Mouse (Mus musculus): Measurements from ENCODE around the gene Btrc. TPM values are rescaled to one million over a fixed set of nuclear protein-coding genes. Genes with fewer than 3 reads are reported as not detected.

Btrc gene
- polyA plus RNA-seq, 2 experiments, result 27.6 to 40.3 TPM

GRCm38 (mm10) chr19:45440554-45441175 lies 77.1 kb downstream of the Btrc start:
- no peak for DNase-seq (ENCODE audit: low read depth in 3 of 3, low spot score in 3 of 3)
- Histone ChIP-seq H3K9ac (replicated peaks) (no peak overlapping the region), H3K36me3 (replicated peaks; ENCODE audit: control insufficient read depth, insufficient read depth, low read depth) (no peaks in the 10 kb centered on the region), H3K27ac (no peak overlapping the region), H3K4me1 (replicated peaks; ENCODE audit: control insufficient read depth in 2 of 2, insufficient read depth in 2 of 2, low read length in 1 of 2) (peaks cover 23 to 24% of the 10 kb centered on the region in 2 experiments), H3K4me2 (ENCODE audit: low read depth) (no peak overlapping the region; the same call in 1 of the 2 replicates), H3K27me3 (ENCODE audit: control insufficient read depth, insufficient read depth, low read length) (no peaks in the 10 kb centered on the region), H3K4me3 (ENCODE audit: insufficient read depth in 1 of 2, low read depth in 2 of 2, low read length in 2 of 2) (no peak overlapping the region), H3K9me3 (ENCODE audit: control insufficient read depth, low read length) (no peaks in the 10 kb centered on the region)
- WGBS (ENCODE audit: insufficient replicate concordance), result 42% methylated on average over 10 of the region's 10 CpGs
- no peak; the same call in 1 of the 2 replicates for TF ChIP-seq EP300 (IDR thresholded peaks at IDR 0.05; ENCODE audit: low read depth)
- no peak for TF ChIP-seq CTCF (IDR thresholded peaks at IDR 0.05; ENCODE audit: low read depth)
- no peak for ATAC-seq (ENCODE audit: insufficient read depth)

GRCm38 (mm10) chr19:45441717-45442116 lies 78.2 kb downstream of the Btrc start:
- TF ChIP-seq EP300 (IDR thresholded peaks at IDR 0.05; ENCODE audit: low read depth) (no peak), CTCF (IDR thresholded peaks at IDR 0.05; ENCODE audit: low read depth) (no peak)
- no peaks in the 10 kb centered on the region for H3K36me3 ChIP-seq (replicated peaks; ENCODE audit: control insufficient read depth, insufficient read depth, low read depth)
- no peak overlapping the region for H3K27ac ChIP-seq
- 69% methylated on average over 7 of the region's 7 CpGs for WGBS (ENCODE audit: insufficient replicate concordance)
- H3K4me1 ChIP-seq (replicated peaks; ENCODE audit: control insufficient read depth in 2 of 2, insufficient read depth in 2 of 2, low read length in 1 of 2), result peaks cover 23 to 24% of the 10 kb centered on the region in 2 experiments
- H3K9ac ChIP-seq (replicated peaks), result no peak overlapping the region
- H3K4me3 ChIP-seq (ENCODE audit: insufficient read depth in 1 of 2, low read depth in 2 of 2, low read length in 2 of 2), result no peak overlapping the region
- no peaks in the 10 kb centered on the region for H3K27me3 ChIP-seq (ENCODE audit: control insufficient read depth, insufficient read depth, low read length)
- DNase-seq (ENCODE audit: low read depth in 3 of 3, low spot score in 3 of 3), result no peak
- no peak for ATAC-seq (ENCODE audit: insufficient read depth)
- H3K9me3 ChIP-seq (ENCODE audit: control insufficient read depth, low read length), result no peaks in the 10 kb centered on the region
- no peak overlapping the region for H3K4me2 ChIP-seq (ENCODE audit: low read depth)

GRCm38 (mm10) chr19:45445253-45445933 lies 81.9 kb downstream of the Btrc start:
- Histone ChIP-seq H3K4me1 (replicated peaks; ENCODE audit: control insufficient read depth in 2 of 2, insufficient read depth in 2 of 2, low read length in 1 of 2) (peaks cover 37 to 39% of the 10 kb centered on the region in 2 experiments), H3K27ac (peak overlapping the region; percentile 99), H3K4me2 (ENCODE audit: low read depth) (peak overlapping the region; percentile 79), H3K36me3 (replicated peaks; ENCODE audit: control insufficient read depth, insufficient read depth, low read depth) (no peaks in the 10 kb centered on the region), H3K9ac (replicated peaks) (peak overlapping the region; percentile 93), H3K9me3 (ENCODE audit: control insufficient read depth, low read length) (no peaks in the 10 kb centered on the region), H3K27me3 (ENCODE audit: control insufficient read depth, insufficient read depth, low read length) (no peaks in the 10 kb centered on the region), H3K4me3 (ENCODE audit: insufficient read depth in 1 of 2, low read depth in 2 of 2, low read length in 2 of 2) (peak overlapping the region; percentile 68 to 73)
- TF ChIP-seq EP300 (IDR thresholded peaks at IDR 0.05; ENCODE audit: low read depth) (peak; percentile 99), CTCF (IDR thresholded peaks at IDR 0.05; ENCODE audit: low read depth) (no peak)
- DNase-seq (ENCODE audit: low read depth in 3 of 3, low spot score in 3 of 3), result peak; percentile 88 to 91 (median 89)
- 13% methylated on average over 6 of the region's 6 CpGs for WGBS (ENCODE audit: insufficient replicate concordance)
- peak; percentile 97 for ATAC-seq (ENCODE audit: insufficient read depth)

- H3K4me1 ChIP-seq (replicated peaks; ENCODE audit: control insufficient read depth in 2 of 2, insufficient read depth in 2 of 2, low read length in 1 of 2), result peaks cover 31 to 33% of the 10 kb centered on the region in 2 experiments
- DNase-seq (ENCODE audit: low read depth in 3 of 3, low spot score in 3 of 3) (no peak), ATAC-seq (ENCODE audit: insufficient read depth) (no peak)
- no peaks in the 10 kb centered on the region for H3K9me3 ChIP-seq (ENCODE audit: control insufficient read depth, low read length)
- no peaks in the 10 kb centered on the region for H3K27me3 ChIP-seq (ENCODE audit: control insufficient read depth, insufficient read depth, low read length)
- peak overlapping the region; percentile 99 for H3K27ac ChIP-seq
- H3K9ac ChIP-seq (replicated peaks), result peak overlapping the region; percentile 93
- H3K4me3 ChIP-seq (ENCODE audit: insufficient read depth in 1 of 2, low read depth in 2 of 2, low read length in 2 of 2), result peak overlapping the region; percentile 68 to 73
- TF ChIP-seq CTCF (IDR thresholded peaks at IDR 0.05; ENCODE audit: low read depth) (no peak), EP300 (IDR thresholded peaks at IDR 0.05; ENCODE audit: low read depth) (no peak)
- peak overlapping the region; percentile 79 for H3K4me2 ChIP-seq (ENCODE audit: low read depth)
- H3K36me3 ChIP-seq (replicated peaks; ENCODE audit: control insufficient read depth, insufficient read depth, low read depth), result no peaks in the 10 kb centered on the region; the same call in 1 of the 2 replicates
- WGBS (ENCODE audit: insufficient replicate concordance), result 55% methylated on average over 7 of the region's 7 CpGs
Measured at GRCm38 (mm10) chr19:45446631-45447030, 83.1 kb downstream of the Btrc start.

GRCm38 (mm10) chr19:45447222-45447621 lies 83.7 kb downstream of the Btrc start:
- ATAC-seq (ENCODE audit: insufficient read depth) (no peak), DNase-seq (ENCODE audit: low read depth in 3 of 3, low spot score in 3 of 3) (no peak)
- Histone ChIP-seq H3K4me1 (replicated peaks; ENCODE audit: control insufficient read depth in 2 of 2, insufficient read depth in 2 of 2, low read length in 1 of 2) (peaks cover 26 to 29% of the 10 kb centered on the region in 2 experiments), H3K36me3 (replicated peaks; ENCODE audit: control insufficient read depth, insufficient read depth, low read depth) (peaks cover 2% of the 10 kb centered on the region), H3K9ac (replicated peaks) (peak overlapping the region; percentile 93), H3K4me2 (ENCODE audit: low read depth) (peak overlapping the region; percentile 79), H3K27me3 (ENCODE audit: control insufficient read depth, insufficient read depth, low read length) (no peaks in the 10 kb centered on the region), H3K4me3 (ENCODE audit: insufficient read depth in 1 of 2, low read depth in 2 of 2, low read length in 2 of 2) (peak overlapping the region; percentile 48 to 68), H3K9me3 (ENCODE audit: control insufficient read depth, low read length) (no peaks in the 10 kb centered on the region), H3K27ac (peak overlapping the region; percentile 49)
- TF ChIP-seq EP300 (IDR thresholded peaks at IDR 0.05; ENCODE audit: low read depth) (no peak), CTCF (IDR thresholded peaks at IDR 0.05; ENCODE audit: low read depth) (no peak)
- 86% methylated on average over 2 of the region's 2 CpGs for WGBS (ENCODE audit: insufficient replicate concordance)

Measured in liver, embryonic 14.5 days (tissue).